Mouse (Mus musculus): ENCODE data around the gene Fam240b. TPM values are rescaled to one million over a fixed set of nuclear protein-coding genes. Genes with fewer than 3 reads are reported as not detected.

Gene Fam240b
- total RNA-seq, 2 experiments from 2014 or later = not detected

DNA sequence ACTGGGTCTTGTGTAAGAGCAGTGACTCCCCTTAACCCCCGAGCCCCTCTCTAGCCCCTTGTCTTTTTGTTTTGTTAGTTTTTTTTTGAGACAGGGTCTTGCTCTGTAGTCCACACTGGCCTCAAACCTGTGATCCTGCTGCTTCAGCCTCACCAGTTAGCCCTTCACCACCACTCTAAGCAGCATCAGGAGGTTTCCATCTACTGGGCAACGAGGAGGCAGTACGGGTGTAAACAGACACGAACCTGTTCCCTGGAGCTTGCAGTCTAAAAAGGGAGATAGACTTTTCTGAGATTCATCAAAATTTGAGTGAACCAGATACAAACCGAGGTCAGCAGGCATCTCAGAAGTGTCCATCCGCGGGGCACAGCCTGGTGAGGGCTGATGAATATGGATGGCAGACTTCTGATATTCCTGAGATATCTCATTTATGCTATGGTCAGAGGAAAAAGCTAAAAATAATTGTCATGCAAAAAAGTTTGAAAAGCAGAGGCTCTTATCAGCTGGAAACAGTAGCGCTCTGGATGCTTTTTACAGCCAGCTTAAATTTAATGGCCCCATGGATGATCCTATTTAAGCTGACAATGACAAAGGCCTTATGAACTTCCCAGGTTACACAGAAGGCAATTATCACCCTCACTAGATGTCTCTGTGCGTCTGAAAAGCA, 52.2 kb downstream of the Fam240b start:
- DNase-seq (ENCODE audit: low spot score in 2 of 2) = no peak
- intact Hi-C loops (cut with DNase I) = loop anchor here (5.0 kb wide), 2 partner anchors 562 to 667 kb away; partner anchors contain the start of gene Mfsd14b

DNA sequence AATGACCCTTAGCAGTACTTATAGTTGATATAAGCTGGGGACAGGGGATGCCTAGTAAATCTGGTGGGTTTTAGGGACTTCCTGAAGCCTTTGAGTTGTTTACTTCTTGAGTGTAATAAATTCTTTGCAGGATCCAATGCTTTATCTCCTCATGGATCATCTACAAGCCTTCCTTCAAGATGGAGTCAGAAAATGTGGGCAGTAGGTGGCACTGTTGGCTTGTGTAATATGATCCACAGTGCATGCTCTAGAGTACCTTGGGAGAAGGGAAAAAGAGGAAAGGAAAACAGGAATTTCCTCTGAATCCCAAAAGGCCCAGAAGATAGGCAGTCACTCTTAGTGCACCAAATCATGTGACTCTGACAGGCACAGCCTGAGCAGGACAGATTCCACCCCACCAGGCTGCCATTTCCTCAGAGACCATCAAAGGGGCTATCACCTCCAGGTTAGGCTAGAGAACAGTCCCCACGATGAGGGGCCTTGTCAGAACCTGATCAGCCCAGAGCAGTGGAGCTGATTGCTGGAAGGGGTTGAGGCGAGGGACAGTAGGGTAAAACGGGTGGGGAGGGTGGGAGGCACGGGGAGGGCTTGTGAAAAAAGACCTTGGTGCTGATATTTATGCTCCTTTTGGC, 54.2 kb downstream of the Fam240b start:
- DNase-seq (ENCODE audit: low spot score in 2 of 2) = peak; percentile 69 to 84
- intact Hi-C loops (cut with DNase I) = loop anchor here (2.0 kb wide), 2 partner anchors 797 to 867 kb away; no protein-coding TSS in a partner anchor

DNA sequence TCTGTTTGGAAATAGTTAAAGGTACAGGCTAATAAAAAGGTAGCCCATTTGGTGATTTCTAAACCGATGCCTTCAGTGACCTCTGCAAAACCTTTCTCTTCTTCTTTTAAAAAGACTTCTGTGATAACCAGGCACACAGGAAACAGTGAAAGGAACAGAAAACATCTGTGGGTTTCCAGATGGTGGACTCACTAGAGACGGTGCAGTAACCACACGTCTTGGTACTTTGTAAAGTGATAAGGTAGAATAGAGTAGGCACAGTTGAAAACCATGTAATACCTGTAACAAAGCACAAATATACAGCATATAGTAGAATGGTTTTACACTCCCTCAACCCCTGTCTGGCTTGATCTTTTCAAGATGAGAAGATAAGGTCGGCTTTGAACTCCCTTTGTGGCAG, 57.0 kb downstream of the Fam240b start:
- no peak for DNase-seq (ENCODE audit: low spot score in 2 of 2)
- intact Hi-C loops (cut with DNase I) = no loop called here

DNA sequence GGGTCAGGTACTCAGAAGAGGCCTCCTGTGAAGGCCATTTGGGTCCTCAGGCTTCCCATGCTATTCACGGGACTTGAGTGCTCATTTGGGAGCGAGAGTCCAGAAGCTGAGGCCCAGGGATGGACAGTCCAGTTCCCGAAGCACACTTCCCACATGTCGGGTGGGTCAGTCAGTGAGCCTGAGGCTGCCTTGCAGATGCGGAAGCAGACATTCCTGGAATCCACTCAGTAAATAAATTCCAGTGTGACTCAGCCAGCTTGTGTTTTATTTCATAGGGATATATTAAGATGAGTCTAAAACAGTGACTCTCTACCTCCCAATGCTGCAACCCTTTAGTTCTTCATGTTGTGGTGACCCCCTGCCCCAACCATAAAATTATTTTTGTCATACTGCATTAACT, 58.1 kb downstream of the Fam240b start:
- intact Hi-C loops (cut with DNase I) = loop anchor here (1.0 to 10.0 kb wide), 3 partner anchors 124 to 285 kb away; partner anchors contain the start of gene Zfp367
- no peak for DNase-seq (ENCODE audit: low spot score in 2 of 2)

DNA sequence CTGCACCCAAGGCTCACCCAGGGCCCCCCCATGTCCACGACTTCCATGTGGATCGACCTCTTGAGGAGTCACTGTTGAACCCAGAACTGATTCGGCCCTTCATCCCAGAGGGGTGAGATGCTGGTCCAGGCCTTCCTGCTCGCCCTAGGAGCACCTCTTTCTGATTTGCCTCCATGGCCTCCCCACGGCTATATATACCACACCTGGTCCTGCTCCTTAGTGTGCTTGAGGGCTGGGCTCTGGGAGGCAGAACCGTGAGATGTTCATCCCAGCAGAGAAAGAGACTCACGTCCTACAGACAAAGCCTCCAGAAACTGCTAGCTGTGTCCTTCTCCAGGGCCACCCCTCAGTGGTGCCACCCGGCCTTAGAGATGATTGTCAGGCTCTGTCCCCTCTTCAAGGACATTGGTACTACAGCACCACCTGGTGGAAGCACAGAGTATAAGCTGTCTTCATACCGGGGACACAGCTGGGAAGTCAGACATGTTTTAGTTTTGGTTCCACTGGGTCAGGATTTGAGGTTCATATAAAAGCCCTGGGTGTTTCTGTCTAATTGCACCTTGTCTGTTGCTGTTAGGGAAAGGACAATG, 58.6 kb downstream of the Fam240b start:
- intact Hi-C loops (cut with DNase I) = loop anchor here (1.0 to 10.0 kb wide), 3 partner anchors 124 to 284 kb away; partner anchors contain the start of gene Zfp367
- DNase-seq (ENCODE audit: low spot score in 2 of 2) = peak; percentile 72

DNA sequence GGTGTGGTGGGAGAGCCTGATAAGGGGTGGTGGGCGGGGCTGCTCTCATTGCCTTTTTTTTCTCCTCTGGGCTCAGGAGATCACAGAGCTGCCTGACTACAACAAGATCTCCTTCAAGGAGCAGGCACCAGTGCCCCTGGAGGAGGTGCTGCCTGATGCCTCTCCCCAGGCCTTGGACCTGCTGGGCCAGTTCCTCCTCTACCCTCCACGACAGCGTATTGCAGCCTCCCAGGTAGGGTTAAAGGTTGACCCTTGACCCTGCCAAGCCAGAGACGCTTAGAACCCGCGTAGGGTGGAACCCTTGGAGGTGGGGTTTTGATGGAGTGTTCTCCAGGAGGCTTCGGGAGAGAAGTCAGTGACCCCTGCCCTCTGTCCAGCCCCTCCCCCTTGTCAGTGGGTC, 59.8 kb downstream of the Fam240b start:
- intact Hi-C loops (cut with DNase I) = loop anchor here (10.0 kb wide), 2 partner anchors 193 to 283 kb away; partner anchors contain the start of gene Zfp367
- no peak for DNase-seq (ENCODE audit: low spot score in 2 of 2)

DNA sequence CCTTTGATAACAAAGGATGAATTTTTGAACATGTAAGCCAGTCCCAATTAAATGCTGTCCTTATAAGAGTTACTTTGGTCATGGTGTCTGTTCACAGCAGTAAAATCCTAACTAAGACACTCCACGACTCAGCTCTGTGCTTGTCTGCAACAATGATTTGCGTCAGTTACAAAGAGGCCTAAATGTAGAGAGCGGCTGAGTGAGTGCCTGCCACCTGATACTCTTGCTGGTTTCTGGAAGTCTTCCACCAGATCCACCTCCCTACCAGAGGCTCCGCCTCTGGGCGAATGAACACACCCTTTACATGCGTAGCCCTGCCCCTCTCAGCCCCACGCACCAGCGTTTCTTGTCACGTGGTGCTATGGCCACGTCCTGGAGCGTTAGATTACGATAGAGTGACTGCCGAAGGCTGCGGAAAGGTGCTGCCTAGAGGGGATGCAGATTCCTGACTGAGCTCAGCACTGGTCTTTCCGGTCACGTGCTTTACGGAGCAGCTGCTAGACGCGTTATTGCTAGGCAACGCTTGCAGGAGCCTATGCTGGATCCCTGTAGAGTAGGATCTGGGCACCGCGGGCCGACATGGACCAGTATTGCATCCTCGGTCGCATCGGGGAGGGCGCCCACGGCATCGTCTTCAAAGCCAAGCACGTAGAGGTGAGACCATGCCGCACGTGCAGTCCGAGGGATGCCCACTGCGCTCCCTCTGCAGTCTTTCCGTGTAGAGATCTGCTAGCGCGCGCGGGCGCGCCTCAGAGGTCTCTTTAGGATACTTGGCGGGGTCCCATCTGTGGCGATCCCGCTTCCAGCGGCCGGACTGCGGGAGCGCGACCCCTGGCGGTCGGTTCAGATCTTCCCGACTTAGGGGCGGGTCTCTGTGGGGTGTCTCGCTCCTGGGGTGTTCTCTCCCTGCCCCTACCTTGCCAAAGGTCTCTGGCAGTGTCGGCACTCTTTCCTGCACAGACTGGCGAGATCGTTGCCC, 65.3 kb downstream of the Fam240b start, which contains the start of gene Cdk20:
Cdk20 (plus strand) TSS at position 298 of the 979 bp plus-strand sequence.
- DNase-seq (ENCODE audit: low spot score in 2 of 2) = peak; percentile 94 to 99
- intact Hi-C loops (cut with DNase I) = loop anchor here (1.0 to 10.0 kb wide), 4 partner anchors 62 to 278 kb away; partner anchors contain the start of genes Ctsl and Zfp367

Other genes with a start within 250 kb of the Fam240b start
- 10 to 100 TPM in 1 of 2 experiments, 1 to 10 TPM in 1; 9.8 to 10.3 TPM for gene Cdc14b, start 222.5 kb downstream of the Fam240b start, total RNA-seq (2021)
- 10 to 100 TPM; 16.8 to 19.2 TPM for gene Aaed1, start 185.1 kb downstream of the Fam240b start, total RNA-seq (2021)
- 100 to 1,000 TPM; 139 to 150 TPM for gene Ctsl, start 126.9 kb downstream of the Fam240b start, total RNA-seq (2021)
- gene Cdk20, start 65.5 kb downstream of the Fam240b start, total RNA-seq (2021) = 10 to 100 TPM in 1 of 2 experiments, 1 to 10 TPM in 1; 9.7 to 12.5 TPM